Mouse (Mus musculus): Measurements from ENCODE around the gene Zfp212. TPM values are rescaled to one million over a fixed set of nuclear protein-coding genes. Genes with fewer than 3 reads are reported as not detected.

Zfp212 gene
- total RNA-seq (2021), result 10 to 100 TPM; 15.5 to 17.1 TPM
- long read RNA-seq, experiment 1, transcript Zfp212-201 (5 exons, 2,801 nt), result major isoform, 13 of 16 reads
- long read RNA-seq, experiment 1, partial matches to known transcripts, result 1 of 16 reads
- long read RNA-seq, experiment 1, other reads (novel, unspliced or antisense), result 2 of 16 reads
- long read RNA-seq, experiment 2, transcript Zfp212-201 (5 exons, 2,801 nt), result major isoform, 14 of 18 reads
- long read RNA-seq, experiment 2, partial matches to known transcripts, result 3 of 18 reads
- long read RNA-seq, experiment 2, other reads (novel, unspliced or antisense), result 1 of 18 reads

- DNase-seq (ENCODE audit: low spot score in 2 of 2), result peak; percentile 83 to 90
Measured at GRCm38 (mm10) chr6:47920447-47921340, at the start of gene Zfp212. Zfp212 (plus strand) TSS chr6:47920476.

- no peak for DNase-seq (ENCODE audit: low spot score in 2 of 2)
Measured at GRCm38 (mm10) chr6:47872266-47872665, 48.0 kb upstream of the Zfp212 start.

GRCm38 (mm10) chr6:47877058-47877457 is 43.2 kb upstream of the Zfp212 start, which contains the start of gene Zfp282:
Zfp282 (plus strand) TSS chr6:47877204.
- no peak for DNase-seq (ENCODE audit: low spot score in 2 of 2)

GRCm38 (mm10) chr6:47877461-47878132 is 42.7 kb upstream of the Zfp212 start:
- peak; percentile 91 to 93 for DNase-seq (ENCODE audit: low spot score in 2 of 2)

GRCm38 (mm10) chr6:47878133-47878514 is 42.2 kb upstream of the Zfp212 start:
- peak in 1 of 2 experiments; percentile 39 for DNase-seq (ENCODE audit: low spot score in 2 of 2)

- no peak for DNase-seq (ENCODE audit: low spot score in 2 of 2)
Measured at GRCm38 (mm10) chr6:47878593-47878992, 41.7 kb upstream of the Zfp212 start.

- no peak for DNase-seq (ENCODE audit: low spot score in 2 of 2)
Measured at GRCm38 (mm10) chr6:47879049-47879716, 41.1 kb upstream of the Zfp212 start.

- DNase-seq (ENCODE audit: low spot score in 2 of 2), result no peak
Measured at GRCm38 (mm10) chr6:47880166-47880565, 40.1 kb upstream of the Zfp212 start.

- no peak for DNase-seq (ENCODE audit: low spot score in 2 of 2)
Measured at GRCm38 (mm10) chr6:47888812-47889383, 31.4 kb upstream of the Zfp212 start.

GRCm38 (mm10) chr6:47899416-47899815 is 20.9 kb upstream of the Zfp212 start:
- no peak for DNase-seq (ENCODE audit: low spot score in 2 of 2)

GRCm38 (mm10) chr6:47903587-47903986 is 16.7 kb upstream of the Zfp212 start:
- DNase-seq (ENCODE audit: low spot score in 2 of 2), result no peak

- DNase-seq (ENCODE audit: low spot score in 2 of 2), result no peak
Measured at GRCm38 (mm10) chr6:47904361-47904760, 15.9 kb upstream of the Zfp212 start.

GRCm38 (mm10) chr6:47904917-47905695 is 15.2 kb upstream of the Zfp212 start:
- no peak for DNase-seq (ENCODE audit: low spot score in 2 of 2)

GRCm38 (mm10) chr6:47906326-47906725 is 13.9 kb upstream of the Zfp212 start:
- no peak for DNase-seq (ENCODE audit: low spot score in 2 of 2)

- no peak for DNase-seq (ENCODE audit: low spot score in 2 of 2)
Measured at GRCm38 (mm10) chr6:47909007-47909406, 11.3 kb upstream of the Zfp212 start.

- DNase-seq (ENCODE audit: low spot score in 2 of 2), result no peak
Measured at GRCm38 (mm10) chr6:47911650-47912049, 8.6 kb upstream of the Zfp212 start.

- no peak for DNase-seq (ENCODE audit: low spot score in 2 of 2)
Measured at GRCm38 (mm10) chr6:47912991-47913390, 7.3 kb upstream of the Zfp212 start.

- DNase-seq (ENCODE audit: low spot score in 2 of 2), result no peak
Measured at GRCm38 (mm10) chr6:47917051-47917450, 3.2 kb upstream of the Zfp212 start.

- DNase-seq (ENCODE audit: low spot score in 2 of 2), result no peak
Measured at GRCm38 (mm10) chr6:47918768-47919274, 1.5 kb upstream of the Zfp212 start.
